Mouse (Mus musculus): ENCODE results near the gene Wdfy2. TPM values are rescaled to one million over a fixed set of nuclear protein-coding genes. Genes with fewer than 3 reads are reported as not detected.

Gene Wdfy2
- polyA plus RNA-seq, 1 experiment from 2014 or later: 13.0 TPM

DNA sequence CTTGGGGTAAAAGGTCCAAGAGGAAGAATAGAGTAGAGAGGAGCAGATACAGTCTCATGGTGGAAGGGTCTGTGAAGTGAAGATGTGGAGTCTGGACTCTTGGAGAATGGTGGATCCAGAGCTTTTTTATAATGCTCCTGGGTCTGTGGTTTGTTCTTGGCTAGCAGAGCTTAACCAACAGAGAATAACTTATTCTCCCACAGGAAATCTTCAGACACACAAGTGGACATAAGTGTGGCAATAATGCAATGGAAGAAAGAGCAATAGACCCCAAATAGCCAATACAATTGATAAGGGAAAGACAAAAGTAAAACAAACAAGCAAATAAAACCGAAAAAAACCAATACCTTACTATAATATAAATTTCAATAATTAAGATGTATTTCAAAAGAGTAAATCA is 146.9 kb downstream of the Wdfy2 start, which contains the start of gene Defb48:
Defb48 (minus strand) TSS at position 101 of the 400 bp plus-strand sequence.
- no peaks in the 10 kb centered on the region for H3K27me3 ChIP-seq (ENCODE audit: control insufficient read depth, insufficient read depth, low read length)
- no peak within 1 kb of the TSS for H3K4me2 ChIP-seq (ENCODE audit: low read length)
- no peak for ATAC-seq (ENCODE audit: low FRiP score, low TSS enrichment)
- no peaks in the 10 kb centered on the region for H3K9me3 ChIP-seq (ENCODE audit: control insufficient read depth, low read length)
- no peak within 1 kb of the TSS for H3K9ac ChIP-seq (replicated peaks; ENCODE audit: low read length)
- H3K36me3 ChIP-seq (ENCODE audit: control insufficient read depth, insufficient read depth, low read length): no peaks in the 10 kb centered on the region
- H3K27ac ChIP-seq (replicated peaks; ENCODE audit: low read depth, low read length): no peak within 1 kb of the TSS
- DNase-seq: no peak
- WGBS: 78% methylated on average over 1 of the region's 1 CpGs
- H3K4me3 ChIP-seq (replicated peaks; ENCODE audit: low read depth, low read length): no peak within 1 kb of the TSS
- no peaks in the 10 kb centered on the region for H3K4me1 ChIP-seq (ENCODE audit: control insufficient read depth, insufficient read depth, low read length)

- no peaks in the 10 kb centered on the region for H3K4me1 ChIP-seq (ENCODE audit: control insufficient read depth, insufficient read depth, low read length)
- H3K9ac ChIP-seq (replicated peaks; ENCODE audit: low read length): no peak overlapping the region
- no peaks in the 10 kb centered on the region for H3K36me3 ChIP-seq (ENCODE audit: control insufficient read depth, insufficient read depth, low read length)
- no peak overlapping the region for H3K27ac ChIP-seq (replicated peaks; ENCODE audit: low read depth, low read length)
- DNase-seq: no peak
- 77% methylated on average over 3 of the region's 3 CpGs for WGBS
- H3K4me3 ChIP-seq (replicated peaks; ENCODE audit: low read depth, low read length): no peak overlapping the region
- no peaks in the 10 kb centered on the region for H3K9me3 ChIP-seq (ENCODE audit: control insufficient read depth, low read length)
- ATAC-seq (ENCODE audit: low FRiP score, low TSS enrichment): no peak
- no peak overlapping the region for H3K4me2 ChIP-seq (ENCODE audit: low read length)
- no peaks in the 10 kb centered on the region for H3K27me3 ChIP-seq (ENCODE audit: control insufficient read depth, insufficient read depth, low read length)
These were observed 153.8 kb downstream of the Wdfy2 start for GRCm38 (mm10) chr14:62991271-62991670.

DNA sequence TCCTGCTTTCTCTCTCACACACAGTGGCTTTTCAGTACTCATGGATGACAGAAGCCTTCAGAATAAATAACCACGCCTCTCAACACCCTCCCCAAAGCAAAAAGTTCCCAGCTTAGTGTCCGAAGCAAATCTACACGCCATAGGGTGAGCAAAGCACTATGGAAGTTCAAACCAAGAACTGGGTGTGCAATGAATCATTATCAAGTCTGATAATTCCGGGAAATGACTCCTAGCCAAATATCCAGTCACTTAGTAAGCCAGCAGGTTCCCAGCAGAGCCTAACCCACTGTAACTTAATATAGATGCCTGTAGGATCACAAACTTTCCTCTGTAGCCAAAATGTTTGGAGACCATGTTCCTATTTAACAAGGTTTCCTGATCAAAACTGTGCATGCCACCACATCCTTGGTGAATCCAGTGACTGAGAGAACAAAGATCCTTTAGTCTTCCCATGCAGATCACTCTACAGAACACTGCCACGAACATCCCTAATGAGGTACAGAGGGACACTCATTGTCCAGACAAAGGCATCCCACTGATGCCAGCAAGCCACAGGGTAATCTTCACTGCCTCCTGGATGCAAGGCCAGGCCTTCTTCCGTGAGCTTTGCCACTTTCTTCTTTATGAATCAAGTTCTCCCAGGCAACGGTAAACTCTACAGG is 154.5 kb downstream of the Wdfy2 start:
- H3K27me3 ChIP-seq (ENCODE audit: control insufficient read depth, insufficient read depth, low read length): no peaks in the 10 kb centered on the region
- no peak overlapping the region for H3K27ac ChIP-seq (replicated peaks; ENCODE audit: low read depth, low read length)
- DNase-seq (no peak), ATAC-seq (ENCODE audit: low FRiP score, low TSS enrichment) (no peak)
- H3K4me2 ChIP-seq (ENCODE audit: low read length): no peak overlapping the region
- no peak overlapping the region for H3K9ac ChIP-seq (replicated peaks; ENCODE audit: low read length)
- no peaks in the 10 kb centered on the region for H3K4me1 ChIP-seq (ENCODE audit: control insufficient read depth, insufficient read depth, low read length)
- H3K36me3 ChIP-seq (ENCODE audit: control insufficient read depth, insufficient read depth, low read length): no peaks in the 10 kb centered on the region
- H3K9me3 ChIP-seq (ENCODE audit: control insufficient read depth, low read length): no peaks in the 10 kb centered on the region
- WGBS: 47% methylated on average over 7 of the region's 7 CpGs
- no peak overlapping the region for H3K4me3 ChIP-seq (replicated peaks; ENCODE audit: low read depth, low read length)

DNA sequence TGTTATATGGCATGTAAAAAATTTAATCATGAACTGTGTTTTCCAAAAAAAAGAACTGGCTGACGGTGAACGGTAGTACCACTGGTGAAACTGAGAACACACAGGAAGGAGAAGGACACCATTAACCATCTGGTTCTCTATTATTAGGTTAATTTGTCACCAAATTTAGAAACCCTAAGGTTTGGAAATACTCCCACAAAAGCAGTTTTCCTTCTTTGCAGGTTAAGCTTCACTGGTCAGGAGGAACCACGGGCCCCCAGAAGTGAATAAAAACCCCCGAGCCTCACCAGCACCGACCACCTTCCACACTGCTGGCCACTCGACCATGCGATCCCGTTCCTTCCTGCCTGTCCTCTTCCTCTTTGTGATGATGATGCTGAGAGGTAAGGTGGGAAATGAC is 160.3 kb downstream of the Wdfy2 start, which contains the start of gene Defb47:
Defb47 (plus strand) TSS at position 301 of the 400 bp plus-strand sequence.
- Histone ChIP-seq H3K4me2 (ENCODE audit: low read length) (no peak within 1 kb of the TSS), H3K27me3 (ENCODE audit: control insufficient read depth, insufficient read depth, low read length) (no peaks in the 10 kb centered on the region), H3K4me3 (replicated peaks; ENCODE audit: low read depth, low read length) (no peak within 1 kb of the TSS), H3K9me3 (ENCODE audit: control insufficient read depth, low read length) (no peaks in the 10 kb centered on the region), H3K27ac (replicated peaks; ENCODE audit: low read depth, low read length) (no peak within 1 kb of the TSS), H3K4me1 (ENCODE audit: control insufficient read depth, insufficient read depth, low read length) (no peaks in the 10 kb centered on the region), H3K9ac (replicated peaks; ENCODE audit: low read length) (no peak within 1 kb of the TSS), H3K36me3 (ENCODE audit: control insufficient read depth, insufficient read depth, low read length) (no peaks in the 10 kb centered on the region)
- DNase-seq (no peak), ATAC-seq (ENCODE audit: low FRiP score, low TSS enrichment) (no peak)
- WGBS: 76% methylated on average over 8 of the region's 8 CpGs

GRCm38 (mm10) chr14:62998977-62999376 is 161.5 kb downstream of the Wdfy2 start:
- no peaks in the 10 kb centered on the region for H3K36me3 ChIP-seq (ENCODE audit: control insufficient read depth, insufficient read depth, low read length)
- ATAC-seq (ENCODE audit: low FRiP score, low TSS enrichment): no peak
- H3K4me1 ChIP-seq (ENCODE audit: control insufficient read depth, insufficient read depth, low read length): no peaks in the 10 kb centered on the region
- no peak overlapping the region for H3K27ac ChIP-seq (replicated peaks; ENCODE audit: low read depth, low read length)
- no peak for DNase-seq
- no peak overlapping the region for H3K4me3 ChIP-seq (replicated peaks; ENCODE audit: low read depth, low read length)
- no peaks in the 10 kb centered on the region for H3K9me3 ChIP-seq (ENCODE audit: control insufficient read depth, low read length)
- no peaks in the 10 kb centered on the region for H3K27me3 ChIP-seq (ENCODE audit: control insufficient read depth, insufficient read depth, low read length)
- no peak overlapping the region for H3K9ac ChIP-seq (replicated peaks; ENCODE audit: low read length)
- no peak overlapping the region for H3K4me2 ChIP-seq (ENCODE audit: low read length)
- WGBS: 97% methylated on average over 4 of the region's 4 CpGs

DNA sequence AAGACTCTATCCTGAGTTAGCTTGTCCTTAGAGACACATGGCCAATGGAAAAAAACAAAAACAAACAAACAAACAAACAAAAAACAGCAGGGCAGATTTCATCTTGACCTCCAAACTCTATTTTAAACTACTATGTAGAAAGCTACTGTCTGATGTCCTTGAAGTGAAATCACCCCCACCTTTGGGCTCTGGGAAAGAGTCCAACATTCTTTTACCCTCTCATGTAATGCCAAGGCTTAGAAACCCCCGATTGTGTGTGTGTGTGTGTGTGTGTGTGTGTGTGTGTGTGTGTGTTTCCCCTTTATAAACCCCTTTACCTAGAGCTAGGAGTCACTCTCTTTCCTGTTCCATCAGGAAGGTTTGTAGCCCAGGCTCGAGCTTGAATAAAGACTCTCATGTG is 165.1 kb downstream of the Wdfy2 start:
- 76% methylated on average over 2 of the region's 2 CpGs for WGBS
- Histone ChIP-seq H3K27me3 (ENCODE audit: control insufficient read depth, insufficient read depth, low read length) (no peaks in the 10 kb centered on the region), H3K4me3 (replicated peaks; ENCODE audit: low read depth, low read length) (no peak overlapping the region), H3K4me1 (ENCODE audit: control insufficient read depth, insufficient read depth, low read length) (no peaks in the 10 kb centered on the region), H3K4me2 (ENCODE audit: low read length) (no peak overlapping the region), H3K9me3 (ENCODE audit: control insufficient read depth, low read length) (no peaks in the 10 kb centered on the region), H3K36me3 (ENCODE audit: control insufficient read depth, insufficient read depth, low read length) (no peaks in the 10 kb centered on the region), H3K27ac (replicated peaks; ENCODE audit: low read depth, low read length) (no peak overlapping the region), H3K9ac (replicated peaks; ENCODE audit: low read length) (no peak overlapping the region)
- DNase-seq: no peak
- ATAC-seq (ENCODE audit: low FRiP score, low TSS enrichment): no peak

Small RNA genes within 50 kb of the gene (microRNA-seq; reads per million reads assigned to microRNA genes)
- not detected for gene Mir6541
- 1.8 reads per million, percentile 8 among the genes with 10 or more reads in this experiment for gene Mir8098

Other genes with a start within 250 kb of the Wdfy2 start
- gene Serpine3, start 174.0 kb upstream of the Wdfy2 start, polyA plus RNA-seq (2014; fragmentation: Nextera tagmentation; extraction: Ambion mirVana): not detected in 2 replicates
- 21.2 and 32.5 TPM in 2 replicates for gene Ints6, start 76.5 kb upstream of the Wdfy2 start, polyA plus RNA-seq (2014; fragmentation: Nextera tagmentation; extraction: Ambion mirVana)
- not detected in 2 replicates for gene Defb48, start 146.8 kb downstream of the Wdfy2 start, polyA plus RNA-seq (2014; fragmentation: Nextera tagmentation; extraction: Ambion mirVana)
- gene Defb47, start 160.4 kb downstream of the Wdfy2 start, polyA plus RNA-seq (2014; fragmentation: Nextera tagmentation; extraction: Ambion mirVana): 0.75 TPM in 1 of 2 replicates, not detected in the other
- not detected in 2 replicates for gene Defb43, start 174.1 kb downstream of the Wdfy2 start, polyA plus RNA-seq (2014; fragmentation: Nextera tagmentation; extraction: Ambion mirVana)
- 0.29 TPM in 1 of 2 replicates, not detected in the other for gene Defb42, start 209.3 kb downstream of the Wdfy2 start, polyA plus RNA-seq (2014; fragmentation: Nextera tagmentation; extraction: Ambion mirVana)
- not detected in 2 replicates for gene Defb30, start 212.3 kb downstream of the Wdfy2 start, polyA plus RNA-seq (2014; fragmentation: Nextera tagmentation; extraction: Ambion mirVana)